15 mouse cellular contexts compared by ENCODE assay signal in genomic region chr13:30656909-30657308, GRCm38 (mm10).
"Had no signal": no experiment of that assay in that cellular context is flagged by ENCODE, and none has a peak within 500 bp of the region (broad histone marks: within the 10 kb centered on the region; RNA-seq: fewer than 3 reads in every experiment).

No protein-coding gene starts in this region.

- H3K9ac ChIP-seq: lung, embryonic 14.5 days; midbrain, embryonic 12.5 days; neural tube, embryonic 12.5 days; stomach, embryonic 15.5 days had no signal

- H3K9me3 ChIP-seq: midbrain, embryonic 10.5 days; midbrain, embryonic 12.5 days; neural tube, embryonic 12.5 days; stomach, embryonic 15.5 days had no signal

- H3K4me3 ChIP-seq: midbrain, embryonic 10.5 days; midbrain, embryonic 12.5 days; neural tube, embryonic 12.5 days; stomach, embryonic 15.5 days had no signal

- H3K27me3 ChIP-seq: midbrain, embryonic 12.5 days; neural tube, embryonic 12.5 days; stomach, embryonic 15.5 days had no signal

- H3K4me1 ChIP-seq: neural tube, embryonic 12.5 days; stomach, embryonic 15.5 days had no signal

- H3K27ac ChIP-seq: midbrain, embryonic 10.5 days; midbrain, embryonic 12.5 days; neural tube, embryonic 12.5 days; stomach, embryonic 15.5 days; stomach, postnatal 0 days had no signal

- H3K36me3 ChIP-seq: midbrain, embryonic 10.5 days; midbrain, embryonic 12.5 days; neural tube, embryonic 12.5 days; stomach, embryonic 15.5 days had no signal

- ATAC-seq: midbrain, embryonic 16.5 days had no signal

- H3K4me2 ChIP-seq: lung, embryonic 14.5 days; midbrain, embryonic 12.5 days; neural tube, embryonic 12.5 days; stomach, embryonic 15.5 days had no signal

- DNase-seq: lung, adult 18-20 months; lung, embryonic 14.5 days; lung, postnatal 10 days; lung, postnatal 4 days; midbrain, embryonic 14.5 days; right cerebral cortex, postnatal 14 days; thymus, adult 2 months; thymus, postnatal 25 days; thymus, postnatal 4 days had no signal
